Mouse (Mus musculus) liver, embryonic 16.5 days (tissue): ENCODE results near the gene Slc5a2. TPM values are rescaled to one million over a fixed set of nuclear protein-coding genes. Genes with fewer than 3 reads are reported as not detected.
A peak's percentile ranks its signal among the peaks of the same experiment; 100 is the strongest.

Experiments used
- ATAC-seq: fragments of 200-750 bp; cut with Nextera tagmentation; 2 replicates; pipeline ENCODE4 v1.8.0; 2017; ENCODE audit warnings: low read depth, mild to moderate bottlenecking, moderate number of reproducible peaks, moderate library complexity
- H3K27ac ChIP-seq: fragments of 300-500 bp; sonication (generic); 2 replicates; pipeline ENCODE4 v1.5.1; 2014; ENCODE audit warnings: mild to moderate bottlenecking, low read length
- H3K27me3 ChIP-seq: fragments of 300-500 bp; sonication (generic); 2 replicates; pipeline ENCODE4 v1.6.1; 2014; ENCODE audit warnings: low read depth, low read length, mixed read lengths; ENCODE audit not compliant: control insufficient read depth, insufficient read depth
- H3K36me3 ChIP-seq: fragments of 300-500 bp; sonication (generic); 2 replicates; pipeline ENCODE4 v1.6.1; 2014; ENCODE audit warnings: mild to moderate bottlenecking; ENCODE audit not compliant: control insufficient read depth, insufficient read depth
- H3K4me1 ChIP-seq: fragments of 300-500 bp; sonication (generic); 2 replicates; pipeline ENCODE4 v1.6.1; 2014; ENCODE audit warnings: low read depth, low read length, mixed read lengths; ENCODE audit not compliant: control insufficient read depth
- H3K4me2 ChIP-seq: fragments of 300-500 bp; sonication (generic); 2 replicates; pipeline ENCODE4 v1.6.1; 2014; ENCODE audit warnings: low read depth, low read length, mixed read lengths
- H3K4me3 ChIP-seq: fragments of 300-500 bp; sonication (generic); 2 replicates; pipeline ENCODE4 v1.5.1; 2014; ENCODE audit warnings: low read depth, mild to moderate bottlenecking, low read length
- H3K9ac ChIP-seq: fragments of 300-500 bp; sonication (generic); 2 replicates; pipeline ENCODE4 v1.6.1; 2014; ENCODE audit warnings: low read depth, low read length
- H3K9me3 ChIP-seq: fragments of 300-500 bp; sonication (generic); replicated peaks from 2 replicates; pipeline ENCODE4 v1.6.1; 2016; ENCODE audit warnings: low read length; ENCODE audit not compliant: control insufficient read depth
- WGBS: fragments of 180-500 bp; shearing (Covaris S2); extraction: QIAGEN DNeasy Blood & Tissue Kit; methylation state at CpG from one replicate; pipeline ENCODE4 v1.1.7; 2014; ENCODE audit not compliant: insufficient replicate concordance; 5-methylcytosine and 5-hydroxymethylcytosine counted together
- polyA plus RNA-seq: library from polyadenylated mRNA; unstranded; fragments of >200 nt; fragmentation: Nextera tagmentation; extraction: Ambion mirVana; gene quantifications from 2 replicates; pipeline ENCODE4 v1.2.1, GENCODE M21; 2015

Gene Slc5a2
- polyA plus RNA-seq, 1 experiment from 2014 or later: 1.7 TPM

DNA sequence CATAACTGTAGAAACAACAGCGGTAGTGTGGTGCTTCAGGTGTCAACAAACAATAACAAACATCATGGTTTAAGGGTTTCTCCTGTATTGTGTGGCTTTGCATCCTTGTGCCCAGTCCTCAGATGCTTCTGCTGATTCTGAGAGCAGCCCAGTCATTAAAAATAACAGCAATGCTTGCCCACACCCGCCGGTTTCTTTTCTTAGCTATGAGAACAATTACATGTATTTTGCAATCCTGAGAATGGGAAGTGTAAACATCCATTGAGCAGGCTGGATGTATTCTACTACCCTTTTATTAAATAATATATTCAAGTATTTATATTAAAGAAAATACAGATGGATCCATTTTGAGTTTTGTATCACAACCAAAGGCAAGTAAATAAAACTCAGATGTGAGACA lies 36.7 kb downstream of the Slc5a2 start:
- peak overlapping the region; percentile 66 for H3K4me3 ChIP-seq
- no peak for ATAC-seq

DNA sequence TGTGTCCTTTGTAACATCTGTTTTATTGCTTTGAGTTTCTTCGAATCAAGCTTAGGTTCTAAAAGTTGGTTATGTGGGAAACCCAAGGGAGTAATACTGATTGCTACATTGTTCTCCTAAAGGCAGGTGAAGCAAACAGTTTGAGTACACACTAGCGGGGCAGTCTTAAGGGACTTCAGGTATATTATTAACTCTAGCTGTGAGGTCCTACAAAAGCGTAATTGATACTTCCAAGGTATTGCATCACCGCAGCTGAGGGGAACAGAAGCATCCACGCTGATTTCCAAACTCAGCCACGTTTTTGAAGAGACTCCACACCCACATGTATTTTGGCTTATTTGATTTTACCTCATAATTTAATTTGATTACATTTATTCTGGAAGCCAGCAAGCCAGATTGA lies 38.7 kb downstream of the Slc5a2 start:
- Histone ChIP-seq H3K9ac (no peak overlapping the region), H3K36me3 (peaks cover 9% of the 10 kb centered on the region), H3K9me3 (no peaks in the 10 kb centered on the region), H3K4me3 (no peak overlapping the region), H3K27me3 (no peaks in the 10 kb centered on the region), H3K27ac (no peak overlapping the region), H3K4me1 (peaks cover 20% of the 10 kb centered on the region), H3K4me2 (no peak overlapping the region)
- WGBS: 71% methylated on average over 6 of the region's 6 CpGs
- ATAC-seq: no peak

More for the DNA sequence above, 36.7 kb downstream of the Slc5a2 start:
- Histone ChIP-seq H3K27ac (peak overlapping the region; percentile 88), H3K9me3 (no peaks in the 10 kb centered on the region), H3K4me1 (peaks cover 29% of the 10 kb centered on the region), H3K27me3 (no peaks in the 10 kb centered on the region), H3K36me3 (peaks cover 9% of the 10 kb centered on the region), H3K4me2 (peak overlapping the region; percentile 78), H3K9ac (peak overlapping the region; percentile 71)
- WGBS: 73% methylated on average over 3 of the region's 3 CpGs

DNA sequence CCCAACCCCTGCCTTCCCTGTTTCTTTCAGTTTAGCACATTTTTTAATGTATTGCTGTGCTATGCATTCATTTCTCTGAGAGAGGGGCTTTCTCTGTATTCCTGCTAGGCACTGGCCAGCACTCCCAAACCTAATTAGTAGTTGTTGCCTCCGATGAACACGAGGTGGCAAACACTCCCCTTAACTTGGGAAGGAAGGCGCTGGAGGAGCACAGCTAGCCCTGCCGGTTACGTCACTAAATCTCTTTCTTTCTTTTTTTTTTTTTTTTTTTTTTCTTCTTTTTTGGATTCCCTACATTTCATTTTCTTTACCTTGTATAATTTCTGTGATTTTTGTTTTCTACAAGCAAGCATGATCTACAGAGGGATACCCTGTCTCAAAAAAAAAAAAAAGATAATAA lies 39.5 kb downstream of the Slc5a2 start:
- Histone ChIP-seq H3K27me3 (no peaks in the 10 kb centered on the region), H3K9ac (peak overlapping the region; percentile 35; the same call in 1 of the 2 replicates), H3K9me3 (no peaks in the 10 kb centered on the region), H3K4me3 (no peak overlapping the region), H3K36me3 (peaks cover 9% of the 10 kb centered on the region), H3K4me2 (no peak overlapping the region), H3K27ac (no peak overlapping the region), H3K4me1 (peaks cover 26% of the 10 kb centered on the region)
- peak; percentile 40; the same call in 1 of the 2 replicates for ATAC-seq
- WGBS: 12% methylated on average over 5 of the region's 5 CpGs

DNA sequence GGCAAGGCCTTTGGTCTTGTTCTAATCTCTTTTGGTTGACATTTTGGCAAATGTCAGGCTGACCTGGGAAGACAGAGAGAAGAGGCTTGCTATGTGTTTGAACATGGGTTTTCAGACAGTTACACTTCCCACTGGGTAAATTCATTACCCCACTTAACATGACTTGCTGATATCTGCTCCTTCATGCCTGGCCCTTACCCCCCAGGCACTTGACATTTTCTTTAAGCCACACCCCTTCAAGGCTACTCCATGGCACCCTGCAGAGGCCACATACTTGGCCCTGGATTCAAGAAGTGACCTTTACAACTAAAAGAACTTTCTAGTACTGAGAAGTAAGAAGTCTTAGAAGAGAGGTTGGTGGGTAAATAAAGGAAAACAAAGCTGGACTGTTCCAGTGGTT lies 42.4 kb downstream of the Slc5a2 start:
- Histone ChIP-seq H3K4me1 (peaks cover 21% of the 10 kb centered on the region), H3K27ac (no peak overlapping the region), H3K27me3 (peaks cover 13% of the 10 kb centered on the region), H3K36me3 (no peaks in the 10 kb centered on the region), H3K9ac (no peak overlapping the region), H3K9me3 (no peaks in the 10 kb centered on the region), H3K4me2 (no peak overlapping the region), H3K4me3 (no peak overlapping the region)
- ATAC-seq: no peak

DNA sequence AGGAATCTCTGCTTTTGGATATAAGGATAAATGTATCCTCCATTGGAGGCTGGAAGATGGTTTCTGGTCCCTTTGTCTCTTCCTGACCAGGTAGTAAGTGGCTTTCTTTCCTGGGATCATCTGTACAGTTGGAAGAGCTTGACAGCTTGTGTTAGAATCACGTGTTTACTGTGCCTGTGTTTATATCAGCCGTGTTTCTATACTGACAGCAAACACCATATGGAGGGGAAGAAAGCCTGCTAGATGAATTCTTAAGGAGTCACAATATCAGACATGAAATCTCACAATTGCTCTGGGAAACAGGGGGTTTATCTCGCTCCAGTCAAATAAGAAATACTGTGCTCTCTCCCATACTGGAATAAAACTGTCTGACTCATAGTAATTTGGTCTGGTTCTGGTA lies 43.8 kb downstream of the Slc5a2 start:
- Histone ChIP-seq H3K4me3 (no peak overlapping the region), H3K9me3 (no peaks in the 10 kb centered on the region), H3K27me3 (peaks cover 21% of the 10 kb centered on the region), H3K4me1 (peaks cover 21% of the 10 kb centered on the region), H3K36me3 (no peaks in the 10 kb centered on the region), H3K9ac (no peak overlapping the region), H3K27ac (no peak overlapping the region), H3K4me2 (no peak overlapping the region)
- 55% methylated on average over 3 of the region's 3 CpGs for WGBS
- ATAC-seq: no peak

DNA sequence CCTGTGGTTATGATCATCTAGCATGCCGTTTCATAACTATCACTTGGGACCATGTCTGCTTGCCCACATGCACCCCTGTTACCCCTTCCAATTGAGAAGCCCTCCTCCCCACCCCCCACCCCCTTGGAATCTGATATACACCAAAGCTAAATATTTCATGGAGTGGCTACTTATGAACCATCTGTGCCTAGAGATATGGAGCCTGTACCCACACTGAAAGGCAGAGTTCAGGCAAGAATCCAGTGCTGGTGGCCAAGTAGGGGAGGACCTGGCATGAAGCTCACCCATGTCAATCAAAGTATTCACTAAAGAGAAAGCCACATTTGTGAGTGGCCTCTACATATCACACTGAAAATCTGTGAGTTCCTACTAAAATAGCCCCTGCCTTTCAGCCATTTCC lies 44.3 kb downstream of the Slc5a2 start:
- WGBS: 0% methylated on average over 1 of the region's 1 CpGs
- peak overlapping the region; percentile 31 for H3K4me2 ChIP-seq

DNA sequence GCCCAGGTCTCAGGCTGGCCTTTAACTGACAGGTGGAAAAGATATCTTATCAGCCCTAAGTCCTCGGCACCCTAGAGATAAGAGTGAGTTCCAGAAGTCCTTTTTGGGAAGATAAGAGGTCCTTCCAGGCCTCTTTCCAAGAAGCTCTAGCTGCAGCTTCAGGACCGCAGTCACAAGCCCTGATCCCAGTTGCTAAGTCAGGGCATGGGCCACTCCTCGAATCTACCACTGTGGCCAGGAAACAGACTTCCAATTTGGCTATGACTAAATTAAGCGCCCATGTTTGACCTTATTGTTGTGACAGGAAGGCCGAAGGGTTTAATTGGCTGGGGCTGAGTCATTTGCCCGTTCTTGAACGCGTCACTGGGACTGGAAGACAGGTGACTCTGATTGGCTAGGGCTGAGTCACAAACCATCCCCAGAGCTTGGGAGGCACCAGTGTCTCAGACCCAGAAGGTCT lies 44.8 kb downstream of the Slc5a2 start:
- H3K9ac ChIP-seq: peak overlapping the region; percentile 35
- H3K27ac ChIP-seq: peak overlapping the region; percentile 9; the same call in 1 of the 2 replicates
- H3K4me3 ChIP-seq: no peak overlapping the region
- no peaks in the 10 kb centered on the region for H3K36me3 ChIP-seq
- H3K4me2 ChIP-seq: peak overlapping the region; percentile 31
- peak; percentile 88 for ATAC-seq
- H3K27me3 ChIP-seq: peaks cover 21% of the 10 kb centered on the region
- H3K9me3 ChIP-seq: no peaks in the 10 kb centered on the region
- 23% methylated on average over 8 of the region's 8 CpGs for WGBS
- peaks cover 15% of the 10 kb centered on the region for H3K4me1 ChIP-seq

More for the DNA sequence above, 44.3 kb downstream of the Slc5a2 start:
- Histone ChIP-seq H3K9ac (peak overlapping the region; percentile 35), H3K36me3 (no peaks in the 10 kb centered on the region), H3K9me3 (no peaks in the 10 kb centered on the region), H3K4me3 (no peak overlapping the region), H3K27me3 (peaks cover 21% of the 10 kb centered on the region), H3K4me1 (peaks cover 16% of the 10 kb centered on the region), H3K27ac (peak overlapping the region; percentile 9; the same call in 1 of the 2 replicates)
- no peak for ATAC-seq

DNA sequence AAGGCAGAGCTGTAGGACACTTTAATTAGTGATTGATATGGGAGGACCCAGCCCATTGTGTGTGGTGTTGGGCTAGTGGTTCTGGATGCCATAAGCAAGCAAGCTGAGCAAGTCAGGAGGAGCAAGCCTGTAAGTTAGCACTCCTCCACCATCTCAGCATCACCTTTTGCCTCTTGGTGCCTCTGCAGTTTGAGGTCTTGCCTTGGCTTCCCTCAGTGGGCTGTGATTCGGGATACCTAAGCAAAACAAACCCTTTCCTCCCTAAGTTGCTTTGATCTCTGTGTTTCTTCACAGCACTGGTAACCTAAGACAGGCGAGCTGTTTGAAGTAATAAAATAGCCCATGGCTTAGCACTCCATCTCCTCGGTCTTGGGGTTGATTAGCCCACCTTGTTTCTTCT lies 45.8 kb downstream of the Slc5a2 start:
- Histone ChIP-seq H3K27ac (no peak overlapping the region), H3K27me3 (peaks cover 21% of the 10 kb centered on the region), H3K4me2 (no peak overlapping the region), H3K9ac (no peak overlapping the region), H3K4me1 (peaks cover 15% of the 10 kb centered on the region), H3K4me3 (no peak overlapping the region), H3K9me3 (no peaks in the 10 kb centered on the region), H3K36me3 (no peaks in the 10 kb centered on the region)
- 49% methylated on average over 3 of the region's 3 CpGs for WGBS
- no peak for ATAC-seq

DNA sequence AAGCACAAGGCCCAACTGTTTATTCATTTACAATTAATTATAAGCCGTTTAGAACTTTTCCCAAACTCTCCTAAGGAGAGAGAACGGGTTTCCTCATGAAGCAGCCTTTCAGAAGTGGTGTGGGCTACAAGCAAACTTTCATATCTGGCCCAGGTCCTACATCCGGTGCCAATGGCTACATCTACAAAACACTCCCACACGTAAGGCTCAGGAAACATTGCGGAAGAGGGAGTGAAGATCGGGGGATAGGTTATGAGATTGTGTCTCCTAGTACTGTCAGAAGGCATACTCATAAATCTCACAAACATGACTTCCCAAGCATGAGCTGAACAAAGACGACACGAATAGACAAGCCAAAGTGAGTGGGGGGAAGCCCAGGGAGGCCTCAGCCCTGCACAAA lies 46.4 kb downstream of the Slc5a2 start:
- H3K27me3 ChIP-seq: peaks cover 21% of the 10 kb centered on the region
- H3K4me2 ChIP-seq: no peak overlapping the region
- no peak for ATAC-seq
- H3K4me1 ChIP-seq: peaks cover 15% of the 10 kb centered on the region
- 56% methylated on average over 8 of the region's 8 CpGs for WGBS
- no peaks in the 10 kb centered on the region for H3K9me3 ChIP-seq
- H3K36me3 ChIP-seq: no peaks in the 10 kb centered on the region
- H3K4me3 ChIP-seq: no peak overlapping the region
- no peak overlapping the region for H3K9ac ChIP-seq
- H3K27ac ChIP-seq: no peak overlapping the region
